Mouse (Mus musculus): Measurements from ENCODE around the gene Sugct. TPM values are rescaled to one million over a fixed set of nuclear protein-coding genes. Genes with fewer than 3 reads are reported as not detected.

Sugct gene
- polyA plus RNA-seq, 1 experiment from 2014 or later = 3.2 TPM

GRCm38 (mm10) chr13:16898084-16898792 lies 797.1 kb downstream of the Sugct start:
- H3K27ac ChIP-seq (ENCODE audit: low read depth, low read length) = no peak overlapping the region
- no peak overlapping the region for H3K4me2 ChIP-seq (replicated peaks; ENCODE audit: low read depth, low read length)

GRCm38 (mm10) chr13:16878056-16878455 lies 817.3 kb downstream of the Sugct start:
- WGBS = 72% methylated on average over 1 of the region's 1 CpGs
- Histone ChIP-seq H3K4me1 (replicated peaks; ENCODE audit: control insufficient read depth, insufficient read depth, low read length) (no peaks in the 10 kb centered on the region), H3K9me3 (ENCODE audit: control insufficient read depth, low read length) (no peaks in the 10 kb centered on the region), H3K27ac (ENCODE audit: low read depth, low read length) (no peak overlapping the region), H3K27me3 (ENCODE audit: control insufficient read depth, insufficient read depth, low read length) (no peaks in the 10 kb centered on the region), H3K4me3 (ENCODE audit: low read depth, low read length) (no peak overlapping the region), H3K36me3 (ENCODE audit: control insufficient read depth, insufficient read depth, low read length) (no peaks in the 10 kb centered on the region), H3K4me2 (replicated peaks; ENCODE audit: low read depth, low read length) (no peak overlapping the region), H3K9ac (ENCODE audit: low read depth, low read length) (no peak overlapping the region)
- no peak for DNase-seq (ENCODE audit: low spot score)
- ATAC-seq (ENCODE audit: low FRiP score) = no peak

More at GRCm38 (mm10) chr13:16898084-16898792, 797.1 kb downstream of the Sugct start:
- Histone ChIP-seq H3K4me3 (ENCODE audit: low read depth, low read length) (no peak overlapping the region), H3K4me1 (replicated peaks; ENCODE audit: control insufficient read depth, insufficient read depth, low read length) (no peaks in the 10 kb centered on the region), H3K9me3 (ENCODE audit: control insufficient read depth, low read length) (no peaks in the 10 kb centered on the region), H3K9ac (ENCODE audit: low read depth, low read length) (no peak overlapping the region), H3K27me3 (ENCODE audit: control insufficient read depth, insufficient read depth, low read length) (no peaks in the 10 kb centered on the region), H3K36me3 (ENCODE audit: control insufficient read depth, insufficient read depth, low read length) (no peaks in the 10 kb centered on the region)
- ATAC-seq (ENCODE audit: low FRiP score) = no peak
- DNase-seq (ENCODE audit: low spot score) = no peak

GRCm38 (mm10) chr13:16859986-16860385 lies 835.4 kb downstream of the Sugct start:
- H3K36me3 ChIP-seq (ENCODE audit: control insufficient read depth, insufficient read depth, low read length) = no peaks in the 10 kb centered on the region
- 64% methylated on average over 2 of the region's 2 CpGs for WGBS
- no peak overlapping the region for H3K27ac ChIP-seq (ENCODE audit: low read depth, low read length)
- H3K4me3 ChIP-seq (ENCODE audit: low read depth, low read length) = no peak overlapping the region
- DNase-seq (ENCODE audit: low spot score) (no peak), ATAC-seq (ENCODE audit: low FRiP score) (no peak)
- no peak overlapping the region for H3K9ac ChIP-seq (ENCODE audit: low read depth, low read length)
- H3K27me3 ChIP-seq (ENCODE audit: control insufficient read depth, insufficient read depth, low read length) = no peaks in the 10 kb centered on the region
- H3K4me2 ChIP-seq (replicated peaks; ENCODE audit: low read depth, low read length) = no peak overlapping the region
- H3K9me3 ChIP-seq (ENCODE audit: control insufficient read depth, low read length) = no peaks in the 10 kb centered on the region
- H3K4me1 ChIP-seq (replicated peaks; ENCODE audit: control insufficient read depth, insufficient read depth, low read length) = no peaks in the 10 kb centered on the region

DNA sequence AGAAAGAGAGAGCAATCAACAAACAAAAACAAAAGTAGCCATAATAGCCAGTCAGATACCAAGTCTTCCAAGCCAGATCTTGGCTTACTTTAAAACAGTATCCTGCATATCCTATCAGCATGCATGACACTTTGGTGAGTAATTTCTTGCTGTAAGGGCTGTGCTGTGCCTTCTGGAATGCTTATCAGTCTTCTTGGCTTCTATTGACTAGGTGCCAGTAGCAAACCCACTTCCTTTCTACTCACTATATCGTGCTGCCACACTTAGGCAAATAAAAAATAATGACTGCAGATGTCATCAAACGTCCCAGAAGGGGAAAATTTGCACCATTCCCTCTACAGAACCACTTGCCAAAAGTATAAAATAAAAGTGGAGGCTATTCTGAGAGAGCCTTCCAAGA lies 848.1 kb downstream of the Sugct start:
- WGBS = 69% methylated on average over 2 of the region's 2 CpGs
- Histone ChIP-seq H3K9me3 (ENCODE audit: control insufficient read depth, low read length) (no peaks in the 10 kb centered on the region), H3K9ac (ENCODE audit: low read depth, low read length) (no peak overlapping the region), H3K27me3 (ENCODE audit: control insufficient read depth, insufficient read depth, low read length) (no peaks in the 10 kb centered on the region), H3K27ac (ENCODE audit: low read depth, low read length) (no peak overlapping the region), H3K36me3 (ENCODE audit: control insufficient read depth, insufficient read depth, low read length) (no peaks in the 10 kb centered on the region), H3K4me3 (ENCODE audit: low read depth, low read length) (no peak overlapping the region), H3K4me1 (replicated peaks; ENCODE audit: control insufficient read depth, insufficient read depth, low read length) (no peaks in the 10 kb centered on the region), H3K4me2 (replicated peaks; ENCODE audit: low read depth, low read length) (no peak overlapping the region)
- ATAC-seq (ENCODE audit: low FRiP score) (no peak), DNase-seq (ENCODE audit: low spot score) (no peak)

DNA sequence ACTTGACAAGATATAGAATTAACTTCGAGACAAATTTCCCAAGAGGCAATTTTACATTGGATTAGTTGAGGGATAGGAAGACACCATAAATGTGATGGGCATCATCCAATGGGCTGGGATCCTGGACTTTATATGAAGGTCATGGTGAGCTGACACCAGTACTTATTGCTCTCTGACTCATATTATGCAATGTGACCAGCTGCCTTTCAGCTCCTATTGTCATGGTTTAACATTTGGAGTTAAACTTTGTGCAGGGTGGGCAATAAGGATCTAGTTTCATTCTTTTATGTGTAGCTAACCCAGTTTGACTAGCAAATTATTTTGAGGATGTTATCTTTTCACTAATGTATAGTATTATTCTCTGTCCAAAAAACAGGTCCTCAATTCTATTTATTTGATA lies 854.4 kb downstream of the Sugct start:
- ATAC-seq (ENCODE audit: low FRiP score) (no peak), DNase-seq (ENCODE audit: low spot score) (no peak)
- no peak overlapping the region for H3K9ac ChIP-seq (ENCODE audit: low read depth, low read length)
- H3K9me3 ChIP-seq (ENCODE audit: control insufficient read depth, low read length) = no peaks in the 10 kb centered on the region
- WGBS = 80% methylated on average over 1 of the region's 1 CpGs
- no peak overlapping the region for H3K4me3 ChIP-seq (ENCODE audit: low read depth, low read length)
- no peak overlapping the region for H3K4me2 ChIP-seq (replicated peaks; ENCODE audit: low read depth, low read length)
- H3K4me1 ChIP-seq (replicated peaks; ENCODE audit: control insufficient read depth, insufficient read depth, low read length) = no peaks in the 10 kb centered on the region
- H3K27ac ChIP-seq (ENCODE audit: low read depth, low read length) = no peak overlapping the region
- no peaks in the 10 kb centered on the region for H3K36me3 ChIP-seq (ENCODE audit: control insufficient read depth, insufficient read depth, low read length)
- H3K27me3 ChIP-seq (ENCODE audit: control insufficient read depth, insufficient read depth, low read length) = no peaks in the 10 kb centered on the region

- 91% methylated on average over 3 of the region's 3 CpGs for WGBS
- H3K9ac ChIP-seq (ENCODE audit: low read depth, low read length) = no peak overlapping the region
- no peaks in the 10 kb centered on the region for H3K36me3 ChIP-seq (ENCODE audit: control insufficient read depth, insufficient read depth, low read length)
- H3K9me3 ChIP-seq (ENCODE audit: control insufficient read depth, low read length) = no peaks in the 10 kb centered on the region
- DNase-seq (ENCODE audit: low spot score) (no peak), ATAC-seq (ENCODE audit: low FRiP score) (no peak)
- H3K27me3 ChIP-seq (ENCODE audit: control insufficient read depth, insufficient read depth, low read length) = no peaks in the 10 kb centered on the region
- H3K4me2 ChIP-seq (replicated peaks; ENCODE audit: low read depth, low read length) = no peak overlapping the region
- H3K27ac ChIP-seq (ENCODE audit: low read depth, low read length) = no peak overlapping the region
- H3K4me1 ChIP-seq (replicated peaks; ENCODE audit: control insufficient read depth, insufficient read depth, low read length) = no peaks in the 10 kb centered on the region
- no peak overlapping the region for H3K4me3 ChIP-seq (ENCODE audit: low read depth, low read length)
Observed at GRCm38 (mm10) chr13:16838409-16838808, 856.9 kb downstream of the Sugct start.

GRCm38 (mm10) chr13:16835111-16835510 lies 860.2 kb downstream of the Sugct start:
- Histone ChIP-seq H3K36me3 (ENCODE audit: control insufficient read depth, insufficient read depth, low read length) (no peaks in the 10 kb centered on the region), H3K4me3 (ENCODE audit: low read depth, low read length) (no peak overlapping the region), H3K27ac (ENCODE audit: low read depth, low read length) (no peak overlapping the region), H3K9ac (ENCODE audit: low read depth, low read length) (no peak overlapping the region), H3K9me3 (ENCODE audit: control insufficient read depth, low read length) (no peaks in the 10 kb centered on the region), H3K27me3 (ENCODE audit: control insufficient read depth, insufficient read depth, low read length) (no peaks in the 10 kb centered on the region), H3K4me2 (replicated peaks; ENCODE audit: low read depth, low read length) (no peak overlapping the region), H3K4me1 (replicated peaks; ENCODE audit: control insufficient read depth, insufficient read depth, low read length) (no peaks in the 10 kb centered on the region)
- WGBS = 74% methylated on average over 2 of the region's 2 CpGs
- DNase-seq (ENCODE audit: low spot score) (no peak), ATAC-seq (ENCODE audit: low FRiP score) (no peak)

DNA sequence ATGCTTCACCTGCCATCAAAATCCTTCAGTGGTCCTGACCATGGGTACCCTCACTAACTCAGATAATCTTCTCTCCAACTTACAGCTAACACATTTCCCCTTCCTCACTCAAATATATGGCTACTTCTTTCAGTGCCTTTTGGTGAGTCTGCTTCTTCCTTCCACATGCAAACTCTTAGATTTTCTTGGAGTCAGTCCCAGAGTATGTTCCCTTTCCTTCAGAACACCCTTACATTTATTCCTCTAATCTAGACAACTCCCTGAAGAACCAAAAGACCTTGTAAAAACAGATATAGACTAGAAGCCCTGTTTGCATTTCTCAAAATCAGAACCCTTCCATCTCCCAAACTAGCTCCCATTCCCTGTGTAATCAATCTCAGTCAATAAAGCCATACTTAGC lies 862.3 kb downstream of the Sugct start:
- Histone ChIP-seq H3K4me3 (ENCODE audit: low read depth, low read length) (no peak overlapping the region), H3K4me1 (replicated peaks; ENCODE audit: control insufficient read depth, insufficient read depth, low read length) (no peaks in the 10 kb centered on the region), H3K36me3 (ENCODE audit: control insufficient read depth, insufficient read depth, low read length) (no peaks in the 10 kb centered on the region), H3K27ac (ENCODE audit: low read depth, low read length) (no peak overlapping the region), H3K27me3 (ENCODE audit: control insufficient read depth, insufficient read depth, low read length) (no peaks in the 10 kb centered on the region), H3K9me3 (ENCODE audit: control insufficient read depth, low read length) (no peaks in the 10 kb centered on the region), H3K4me2 (replicated peaks; ENCODE audit: low read depth, low read length) (no peak overlapping the region), H3K9ac (ENCODE audit: low read depth, low read length) (no peak overlapping the region)
- ATAC-seq (ENCODE audit: low FRiP score) (no peak), DNase-seq (ENCODE audit: low spot score) (no peak)

DNA sequence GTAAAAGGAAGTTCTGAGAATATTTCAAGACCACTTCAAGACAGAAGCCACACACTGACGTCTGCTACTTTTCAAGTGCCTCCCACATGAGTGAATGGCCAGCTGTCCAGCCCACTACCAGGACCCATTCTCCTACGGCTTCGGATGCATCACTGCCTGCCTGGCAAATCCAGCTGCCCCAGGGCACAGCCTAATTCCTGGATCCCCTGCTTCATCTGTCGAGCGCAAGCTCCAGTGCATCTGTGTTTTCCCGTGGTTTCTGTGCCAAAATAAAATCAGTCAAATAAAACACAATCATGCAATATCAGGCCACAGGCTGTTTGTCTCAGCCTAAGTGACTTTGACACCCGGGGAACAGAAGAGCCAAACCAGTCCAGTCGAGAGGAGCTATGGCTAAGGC lies 863.5 kb downstream of the Sugct start:
- no peak overlapping the region for H3K4me2 ChIP-seq (replicated peaks; ENCODE audit: low read depth, low read length)
- 78% methylated on average over 8 of the region's 8 CpGs for WGBS
- H3K4me1 ChIP-seq (replicated peaks; ENCODE audit: control insufficient read depth, insufficient read depth, low read length) = no peaks in the 10 kb centered on the region
- H3K36me3 ChIP-seq (ENCODE audit: control insufficient read depth, insufficient read depth, low read length) = no peaks in the 10 kb centered on the region
- no peak overlapping the region for H3K27ac ChIP-seq (ENCODE audit: low read depth, low read length)
- H3K4me3 ChIP-seq (ENCODE audit: low read depth, low read length) = no peak overlapping the region
- no peaks in the 10 kb centered on the region for H3K9me3 ChIP-seq (ENCODE audit: control insufficient read depth, low read length)
- no peak overlapping the region for H3K9ac ChIP-seq (ENCODE audit: low read depth, low read length)
- no peaks in the 10 kb centered on the region for H3K27me3 ChIP-seq (ENCODE audit: control insufficient read depth, insufficient read depth, low read length)
- ATAC-seq (ENCODE audit: low FRiP score) (no peak), DNase-seq (ENCODE audit: low spot score) (no peak)
